Mouse (Mus musculus): ENCODE measurements at regions not wholly inside any gene's neighbourhood (a gene's known extent, or its start where the extent isn't known, plus 50 kb on each side); places are given as distances from the start of the nearest gene placed in this dataset.

- H3K4me1 ChIP-seq (replicated peaks): peaks cover 39% of the 10 kb centered on the region
- ATAC-seq (ENCODE audit: insufficient number of reproducible peaks, insufficient read depth, low FRiP score, low TSS enrichment, low read depth): no peak
- WGBS: 63% methylated on average over 11 of the region's 11 CpGs
- no peak overlapping the region for H3K9ac ChIP-seq (replicated peaks)
- H3K27me3 ChIP-seq: no peaks in the 10 kb centered on the region
- no peaks in the 10 kb centered on the region for H3K9me3 ChIP-seq
- H3K36me3 ChIP-seq: no peaks in the 10 kb centered on the region
- H3K4me2 ChIP-seq: no peak overlapping the region
- H3K27ac ChIP-seq: no peak overlapping the region
- H3K4me3 ChIP-seq (replicated peaks): no peak overlapping the region
Measured at GRCm38 (mm10) chr11:112982165-112982801, 200.3 kb downstream of the Sox9 start.

GRCm38 (mm10) chr11:112982802-112983591, 201.0 kb downstream of the Sox9 start:
- no peaks in the 10 kb centered on the region for H3K36me3 ChIP-seq
- no peak for ATAC-seq (ENCODE audit: insufficient number of reproducible peaks, insufficient read depth, low FRiP score, low TSS enrichment, low read depth)

GRCm38 (mm10) chr11:112986029-112986573, 204.1 kb downstream of the Sox9 start:
- ATAC-seq (ENCODE audit: insufficient number of reproducible peaks, insufficient read depth, low FRiP score, low TSS enrichment, low read depth): no peak
- peaks cover 53% of the 10 kb centered on the region for H3K4me1 ChIP-seq (replicated peaks)

More at GRCm38 (mm10) chr11:112982802-112983591, 201.0 kb downstream of the Sox9 start:
- Histone ChIP-seq H3K9me3 (no peaks in the 10 kb centered on the region), H3K27me3 (no peaks in the 10 kb centered on the region), H3K9ac (replicated peaks) (no peak overlapping the region), H3K4me3 (replicated peaks) (no peak overlapping the region), H3K4me2 (no peak overlapping the region), H3K27ac (peak overlapping the region; percentile 35; the same call in 1 of the 2 replicates), H3K4me1 (replicated peaks) (peaks cover 39% of the 10 kb centered on the region)
- 41% methylated on average over 9 of the region's 9 CpGs for WGBS

GRCm38 (mm10) chr11:112987782-112988181, 205.8 kb downstream of the Sox9 start:
- 0 out of 2 replicates have a peak overlapping the region, but pooled peaks have one; percentile 19 for H3K27ac ChIP-seq
- peaks cover 47% of the 10 kb centered on the region for H3K4me1 ChIP-seq (replicated peaks)
- 74% methylated on average over 7 of the region's 7 CpGs for WGBS

More at GRCm38 (mm10) chr11:112986029-112986573, 204.1 kb downstream of the Sox9 start:
- peaks cover 4% of the 10 kb centered on the region for H3K27me3 ChIP-seq
- WGBS: 75% methylated on average over 9 of the region's 9 CpGs
- H3K4me3 ChIP-seq (replicated peaks): no peak overlapping the region
- H3K9ac ChIP-seq (replicated peaks): no peak overlapping the region
- H3K36me3 ChIP-seq: no peaks in the 10 kb centered on the region
- no peak overlapping the region for H3K27ac ChIP-seq
- no peak overlapping the region for H3K4me2 ChIP-seq
- H3K9me3 ChIP-seq: no peaks in the 10 kb centered on the region

GRCm38 (mm10) chr11:112988900-112989299, 206.9 kb downstream of the Sox9 start:
- no peak for ATAC-seq (ENCODE audit: insufficient number of reproducible peaks, insufficient read depth, low FRiP score, low TSS enrichment, low read depth)
- no peak overlapping the region for H3K4me2 ChIP-seq
- peaks cover 4% of the 10 kb centered on the region for H3K27me3 ChIP-seq
- no peaks in the 10 kb centered on the region for H3K9me3 ChIP-seq
- H3K4me1 ChIP-seq (replicated peaks): peaks cover 41% of the 10 kb centered on the region
- no peak overlapping the region for H3K4me3 ChIP-seq (replicated peaks)
- H3K36me3 ChIP-seq: no peaks in the 10 kb centered on the region
- no peak overlapping the region for H3K9ac ChIP-seq (replicated peaks)
- WGBS: 79% methylated on average over 1 of the region's 1 CpGs
- no peak overlapping the region for H3K27ac ChIP-seq

More at GRCm38 (mm10) chr11:112987782-112988181, 205.8 kb downstream of the Sox9 start:
- no peaks in the 10 kb centered on the region for H3K9me3 ChIP-seq
- H3K4me3 ChIP-seq (replicated peaks): no peak overlapping the region
- H3K27me3 ChIP-seq: peaks cover 4% of the 10 kb centered on the region
- no peaks in the 10 kb centered on the region for H3K36me3 ChIP-seq
- no peak overlapping the region for H3K9ac ChIP-seq (replicated peaks)
- ATAC-seq (ENCODE audit: insufficient number of reproducible peaks, insufficient read depth, low FRiP score, low TSS enrichment, low read depth): no peak
- no peak overlapping the region for H3K4me2 ChIP-seq

- Histone ChIP-seq H3K4me2 (peak overlapping the region; percentile 23; the same call in 1 of the 2 replicates), H3K27ac (no peak overlapping the region)
- no peak for ATAC-seq (ENCODE audit: insufficient number of reproducible peaks, insufficient read depth, low FRiP score, low TSS enrichment, low read depth)
Measured at GRCm38 (mm10) chr11:112989981-112990512, 208.0 kb downstream of the Sox9 start.

GRCm38 (mm10) chr11:112990751-112991150, 208.7 kb downstream of the Sox9 start:
- Histone ChIP-seq H3K4me3 (replicated peaks) (no peak overlapping the region), H3K9me3 (no peaks in the 10 kb centered on the region), H3K9ac (replicated peaks) (no peak overlapping the region), H3K27me3 (peaks cover 4% of the 10 kb centered on the region), H3K4me2 (no peak overlapping the region), H3K4me1 (replicated peaks) (peaks cover 41% of the 10 kb centered on the region), H3K36me3 (no peaks in the 10 kb centered on the region), H3K27ac (no peak overlapping the region)
- 86% methylated on average over 11 of the region's 11 CpGs for WGBS
- no peak for ATAC-seq (ENCODE audit: insufficient number of reproducible peaks, insufficient read depth, low FRiP score, low TSS enrichment, low read depth)

More at GRCm38 (mm10) chr11:112989981-112990512, 208.0 kb downstream of the Sox9 start:
- no peak overlapping the region; the same call in 1 of the 2 replicates for H3K9ac ChIP-seq (replicated peaks)
- no peaks in the 10 kb centered on the region for H3K9me3 ChIP-seq
- 26% methylated on average over 13 of the region's 13 CpGs for WGBS
- H3K36me3 ChIP-seq: no peaks in the 10 kb centered on the region
- H3K4me1 ChIP-seq (replicated peaks): peaks cover 41% of the 10 kb centered on the region
- H3K4me3 ChIP-seq (replicated peaks): no peak overlapping the region
- peaks cover 4% of the 10 kb centered on the region for H3K27me3 ChIP-seq

- no peak for ATAC-seq (ENCODE audit: insufficient number of reproducible peaks, insufficient read depth, low FRiP score, low TSS enrichment, low read depth)
- H3K36me3 ChIP-seq: no peaks in the 10 kb centered on the region
- 53% methylated on average over 13 of the region's 13 CpGs for WGBS
Measured at GRCm38 (mm10) chr11:112991862-112992261, 209.8 kb downstream of the Sox9 start.

GRCm38 (mm10) chr11:112998777-112999583, 217.0 kb downstream of the Sox9 start:
- no peak for ATAC-seq (ENCODE audit: insufficient number of reproducible peaks, insufficient read depth, low FRiP score, low TSS enrichment, low read depth)
- WGBS: 44% methylated on average over 5 of the region's 5 CpGs
- H3K27me3 ChIP-seq: no peaks in the 10 kb centered on the region
- no peak overlapping the region for H3K9ac ChIP-seq (replicated peaks)
- peaks cover 20% of the 10 kb centered on the region for H3K4me1 ChIP-seq (replicated peaks)
- no peak overlapping the region for H3K4me3 ChIP-seq (replicated peaks)
- no peaks in the 10 kb centered on the region for H3K36me3 ChIP-seq
- no peaks in the 10 kb centered on the region for H3K9me3 ChIP-seq
- H3K27ac ChIP-seq: no peak overlapping the region
- no peak overlapping the region for H3K4me2 ChIP-seq

More at GRCm38 (mm10) chr11:112991862-112992261, 209.8 kb downstream of the Sox9 start:
- H3K9me3 ChIP-seq: no peaks in the 10 kb centered on the region
- H3K27me3 ChIP-seq: peaks cover 4% of the 10 kb centered on the region
- H3K27ac ChIP-seq: no peak overlapping the region
- H3K4me3 ChIP-seq (replicated peaks): no peak overlapping the region
- H3K4me1 ChIP-seq (replicated peaks): peaks cover 36% of the 10 kb centered on the region
- H3K9ac ChIP-seq (replicated peaks): no peak overlapping the region
- no peak overlapping the region for H3K4me2 ChIP-seq

GRCm38 (mm10) chr11:113001071-113001470, 219.0 kb downstream of the Sox9 start:
- H3K4me2 ChIP-seq: no peak overlapping the region
- no peaks in the 10 kb centered on the region for H3K9me3 ChIP-seq
- no peak overlapping the region for H3K27ac ChIP-seq

More at GRCm38 (mm10) chr11:113001071-113001470, 219.0 kb downstream of the Sox9 start:
- Histone ChIP-seq H3K4me3 (replicated peaks) (no peak overlapping the region), H3K4me1 (replicated peaks) (peaks cover 20% of the 10 kb centered on the region), H3K27me3 (no peaks in the 10 kb centered on the region), H3K9ac (replicated peaks) (no peak overlapping the region), H3K36me3 (no peaks in the 10 kb centered on the region)
- ATAC-seq (ENCODE audit: insufficient number of reproducible peaks, insufficient read depth, low FRiP score, low TSS enrichment, low read depth): no peak
- WGBS: 85% methylated on average over 6 of the region's 6 CpGs
